Mouse (Mus musculus) embryonic fibroblast, embryonic 13.5 days (primary cell): Measurements from ENCODE around the gene Pid1. TPM values are rescaled to one million over a fixed set of nuclear protein-coding genes. Genes with fewer than 3 reads are reported as not detected.
A peak's percentile ranks its signal among the peaks of the same experiment; 100 is the strongest.

Source experiments
- H3K27ac ChIP-seq: 2 replicates; pipeline ENCODE4 v1.5.1; 2012; ENCODE audit warnings: low read length, control low read depth, inconsistent platforms; ENCODE audit not compliant: insufficient read depth
- H3K4me1 ChIP-seq: 2 replicates; pipeline ENCODE4 v1.6.1; 2011; ENCODE audit warnings: low read length; ENCODE audit not compliant: control insufficient read depth, insufficient read depth
- H3K4me3 ChIP-seq: 2 replicates; pipeline ENCODE4 v1.5.1; 2011; ENCODE audit warnings: mild to moderate bottlenecking, control low read depth, low read length; ENCODE audit not compliant: insufficient read depth
- CTCF ChIP-seq: IDR thresholded peaks from 2 replicates; pipeline ENCODE4 v1.5.1; 2011; ENCODE audit warnings: mild to moderate bottlenecking, control low read depth, low read length, moderate library complexity, borderline replicate concordance; ENCODE audit not compliant: insufficient read depth
- POLR2A ChIP-seq: IDR thresholded peaks from 2 replicates; pipeline ENCODE4 v1.6.1; 2011; ENCODE audit warnings: low read depth, mild to moderate bottlenecking, control low read depth, low read length, moderate library complexity
- polyA plus RNA-seq: library from polyadenylated mRNA; stranded (reverse); fragments of >200 nt; gene quantifications from 2 replicates; pipeline ENCODE4 v1.2.4, GENCODE M21; 2011; ENCODE audit warnings: low read depth; ENCODE audit not compliant: missing spikeins, insufficient read length

Gene Pid1
- polyA plus RNA-seq, 1 experiment, result 20.5 TPM

DNA sequence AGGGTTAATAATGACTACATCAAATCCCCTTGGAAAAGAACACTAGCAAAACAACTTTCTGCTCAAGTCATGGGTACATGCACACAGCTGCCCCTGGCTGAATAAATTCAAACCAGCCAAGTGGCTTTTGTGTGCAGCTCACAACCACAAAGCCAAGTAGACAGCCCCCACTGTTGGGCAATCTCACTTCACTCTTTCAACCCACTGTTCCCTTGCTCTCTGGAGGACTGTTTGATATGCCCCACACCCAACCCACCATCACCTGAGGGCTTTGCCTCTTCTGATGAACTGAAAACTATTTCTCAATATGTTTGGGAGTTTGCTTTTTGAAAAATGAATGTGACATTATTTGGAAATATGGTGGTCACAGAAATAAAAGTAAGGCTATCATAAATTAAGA, 171.8 kb downstream of the Pid1 start:
- no peak overlapping the region for H3K27ac ChIP-seq
- TF ChIP-seq POLR2A, result no peak
- TF ChIP-seq CTCF, result no peak
- H3K4me3 ChIP-seq, result no peak overlapping the region
- no peaks in the 10 kb centered on the region for H3K4me1 ChIP-seq

DNA sequence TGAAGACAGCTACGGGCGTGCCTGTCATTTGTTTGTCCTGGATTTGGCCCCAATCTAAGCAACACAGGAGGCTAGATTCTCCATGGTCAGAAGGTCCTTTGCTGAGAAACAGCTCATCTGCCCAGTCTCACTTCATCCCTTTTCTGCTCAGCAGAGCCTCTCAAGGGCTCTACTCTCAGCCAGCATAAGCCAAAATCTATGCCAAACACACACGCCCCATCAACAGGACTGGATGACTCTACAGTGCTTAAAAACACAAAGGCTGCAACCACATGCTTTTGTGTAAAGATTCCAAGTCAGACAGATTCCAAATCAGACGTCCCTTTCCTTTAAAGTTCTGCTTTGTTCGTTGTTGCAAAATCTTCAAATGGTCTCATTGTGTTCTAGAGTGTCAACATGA, 174.5 kb downstream of the Pid1 start:
- Histone ChIP-seq H3K27ac (no peak overlapping the region), H3K4me3 (no peak overlapping the region), H3K4me1 (no peaks in the 10 kb centered on the region)
- TF ChIP-seq POLR2A (no peak), CTCF (no peak)

DNA sequence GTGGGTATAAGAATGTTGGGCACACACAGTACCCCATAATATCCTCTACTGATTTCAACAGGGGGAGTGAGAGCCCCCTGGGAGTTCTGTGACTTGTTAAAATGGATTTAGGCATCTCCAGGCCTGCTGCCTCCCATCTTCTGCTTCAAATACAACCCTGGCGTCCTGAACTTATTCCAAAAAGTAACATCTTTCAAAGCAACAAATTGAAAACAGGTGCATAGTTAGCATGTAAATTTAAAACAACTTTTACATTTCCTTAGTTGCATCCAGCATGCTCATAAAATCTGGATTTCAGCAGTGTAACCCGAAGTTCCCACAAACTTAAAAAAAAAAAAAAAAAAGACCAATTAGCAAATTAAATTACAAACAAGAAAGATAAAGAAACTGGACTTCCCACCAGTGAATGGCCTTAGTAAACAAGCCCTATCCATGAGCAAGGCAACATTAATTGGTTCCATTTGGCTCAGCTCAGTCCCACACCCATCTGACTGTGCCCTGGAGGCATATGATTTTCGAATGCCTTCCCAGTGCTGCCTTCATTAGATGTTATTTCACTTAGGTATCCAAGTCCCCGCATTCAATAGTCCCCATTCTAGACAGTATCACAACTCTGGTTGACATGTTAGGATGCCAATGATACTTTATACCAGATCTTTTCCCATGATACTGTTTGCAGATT, 177.1 kb downstream of the Pid1 start:
- no peak overlapping the region for H3K27ac ChIP-seq
- TF ChIP-seq CTCF (no peak), POLR2A (no peak)
- H3K4me1 ChIP-seq, result no peaks in the 10 kb centered on the region
- no peak overlapping the region for H3K4me3 ChIP-seq

GRCm38 (mm10) chr1:84177696-84178095, 186.3 kb downstream of the Pid1 start:
- no peak for TF ChIP-seq CTCF
- TF ChIP-seq POLR2A, result no peak
- peaks cover 8% of the 10 kb centered on the region for H3K4me1 ChIP-seq
- peak overlapping the region; percentile 90 for H3K27ac ChIP-seq
- H3K4me3 ChIP-seq, result no peak overlapping the region

GRCm38 (mm10) chr1:84177033-84177432, 186.9 kb downstream of the Pid1 start:
- peaks cover 8% of the 10 kb centered on the region for H3K4me1 ChIP-seq
- no peak overlapping the region for H3K4me3 ChIP-seq
- H3K27ac ChIP-seq, result peak overlapping the region; percentile 6; the same call in 1 of the 2 replicates
- TF ChIP-seq CTCF (no peak), POLR2A (no peak)

GRCm38 (mm10) chr1:84172941-84173340, 191.0 kb downstream of the Pid1 start:
- no peak for TF ChIP-seq POLR2A
- TF ChIP-seq CTCF, result no peak
- peaks cover 6% of the 10 kb centered on the region for H3K4me1 ChIP-seq
- H3K27ac ChIP-seq, result no peak overlapping the region
- H3K4me3 ChIP-seq, result no peak overlapping the region

DNA sequence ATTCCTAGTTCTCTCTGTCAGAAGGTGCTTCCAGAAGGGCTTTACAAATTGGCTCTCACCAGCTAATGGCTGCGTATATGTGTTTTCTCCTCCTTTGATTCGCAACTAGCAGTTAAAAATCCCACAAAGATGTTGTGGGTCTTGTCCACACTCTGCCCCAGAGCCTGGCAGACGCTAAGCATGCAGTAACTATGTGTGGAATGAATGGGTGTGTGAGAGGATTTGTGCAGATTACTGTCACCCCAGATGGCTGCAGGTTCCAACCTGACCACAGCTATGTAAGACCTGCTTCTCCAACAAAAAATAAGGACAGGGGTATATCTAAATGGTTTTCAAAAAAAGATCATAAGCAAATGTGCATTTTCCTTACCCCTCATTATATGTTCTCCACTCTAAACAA, 206.2 kb downstream of the Pid1 start:
- no peak overlapping the region for H3K4me3 ChIP-seq
- no peaks in the 10 kb centered on the region; the same call in 1 of the 2 replicates for H3K4me1 ChIP-seq
- no peak overlapping the region for H3K27ac ChIP-seq
- no peak for TF ChIP-seq CTCF
- TF ChIP-seq POLR2A, result no peak

- H3K4me3 ChIP-seq, result no peak overlapping the region
- H3K4me1 ChIP-seq, result no peaks in the 10 kb centered on the region; the same call in 1 of the 2 replicates
- H3K27ac ChIP-seq, result no peak overlapping the region
- TF ChIP-seq CTCF, result no peak
- TF ChIP-seq POLR2A, result no peak
These were observed 208.4 kb downstream of the Pid1 start for GRCm38 (mm10) chr1:84155585-84155930.

DNA sequence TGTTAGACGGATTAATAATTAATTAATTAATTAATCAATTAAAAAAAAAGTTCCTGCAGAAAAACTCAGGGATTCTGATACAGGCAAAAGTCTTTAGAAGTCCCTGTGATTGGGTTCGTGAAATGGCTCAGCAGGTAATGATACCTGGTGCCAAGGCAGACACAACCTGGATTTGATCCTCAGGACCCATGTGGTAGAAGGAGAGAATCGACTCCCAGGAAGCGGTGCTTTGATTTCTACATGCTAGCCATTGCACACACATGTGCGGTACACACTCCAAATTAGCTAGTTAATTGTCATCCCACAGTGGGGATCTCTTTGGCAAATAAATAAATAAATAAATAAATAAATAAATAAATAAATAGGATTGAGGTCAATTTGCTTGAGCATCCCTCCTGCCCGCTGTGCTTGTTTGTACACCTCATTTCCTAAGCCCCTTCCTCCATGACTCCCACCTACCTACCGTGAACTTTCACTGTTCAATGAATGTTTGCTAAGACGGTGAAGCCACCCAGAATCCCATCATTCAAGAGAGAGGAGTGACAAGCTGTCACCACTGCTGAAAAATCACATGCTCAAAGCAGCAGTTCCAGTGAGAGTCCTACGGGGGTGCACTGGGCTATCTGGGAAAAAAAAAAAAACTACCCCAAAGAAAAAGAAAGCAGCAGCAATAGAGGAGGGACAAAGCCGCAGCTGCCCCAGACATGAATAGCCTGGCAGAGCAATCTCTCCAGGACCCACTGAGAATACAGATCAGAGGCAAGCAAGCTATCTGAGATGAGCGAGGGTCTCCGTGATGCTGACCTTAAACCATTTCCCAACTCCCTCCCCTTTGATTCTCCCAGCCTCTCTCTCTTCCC, 209.0 kb downstream of the Pid1 start:
- no peak overlapping the region for H3K27ac ChIP-seq

GRCm38 (mm10) chr1:84153943-84154342, 210.0 kb downstream of the Pid1 start:
- TF ChIP-seq CTCF (no peak), POLR2A (no peak)
- H3K4me3 ChIP-seq, result no peak overlapping the region
- no peak overlapping the region for H3K27ac ChIP-seq
- H3K4me1 ChIP-seq, result no peaks in the 10 kb centered on the region; the same call in 1 of the 2 replicates

More for the DNA sequence above, 209.0 kb downstream of the Pid1 start:
- no peak overlapping the region for H3K4me3 ChIP-seq
- TF ChIP-seq CTCF (no peak), POLR2A (no peak)
- H3K4me1 ChIP-seq, result no peaks in the 10 kb centered on the region; the same call in 1 of the 2 replicates
